Mouse (Mus musculus) MEL (cell line): ENCODE results near the gene Me1. TPM values are rescaled to one million over a fixed set of nuclear protein-coding genes. Genes with fewer than 3 reads are reported as not detected.

Source experiments
- DNase-seq: peaks from one replicate; pipeline ENCODE4 v3.0.0; 2011; ENCODE audit warnings: low read depth, low spot score
- H3K27ac ChIP-seq: 2 replicates; pipeline ENCODE4 v1.5.1; 2012; ENCODE audit warnings: low read depth, mild to moderate bottlenecking, control low read depth, low read length, moderate library complexity; ENCODE audit not compliant: control insufficient read depth
- H3K27me3 ChIP-seq, 2 experiments: fragments of 150-350 bp in 1 of 2; sonication (generic) in 1 of 2; 2 replicates each; pipeline ENCODE4 v1.6.1; 2012; ENCODE audit warnings: low read length in 2 of 2, mild to moderate bottlenecking in 2 of 2, improper control_type of control experiment in 1 of 2, moderate library complexity in 1 of 2; ENCODE audit not compliant: insufficient read depth in 2 of 2, control insufficient read depth in 1 of 2
- H3K36me3 ChIP-seq, 2 experiments: 2 replicates each; pipeline ENCODE4 v1.6.1; 2012 to 2014; ENCODE audit warnings: low read length in 2 of 2, improper control_type of control experiment in 1 of 2, inconsistent platforms in 1 of 2, mild to moderate bottlenecking in 1 of 2; ENCODE audit not compliant: insufficient read depth in 2 of 2, control insufficient read depth in 1 of 2
- H3K4me1 ChIP-seq, 2 experiments: fragments of 150-350 bp in 1 of 2; sonication (generic) in 1 of 2; 2 replicates each; pipeline ENCODE4 v1.6.1; 2012; ENCODE audit warnings: low read length in 2 of 2, improper control_type of control experiment in 1 of 2, mild to moderate bottlenecking in 1 of 2; ENCODE audit not compliant: insufficient read depth in 2 of 2, control insufficient read depth in 1 of 2
- H3K4me3 ChIP-seq, 2 experiments: fragments of 150-350 bp in 1 of 2; sonication (generic) in 1 of 2; 2 replicates each; pipeline ENCODE4 v1.5.1; 2012; ENCODE audit warnings: low read depth in 2 of 2, low read length in 2 of 2, mild to moderate bottlenecking in 2 of 2, moderate library complexity in 2 of 2, control low read depth in 1 of 2, improper control_type of control experiment in 1 of 2; ENCODE audit not compliant: control insufficient read depth in 1 of 2, insufficient read depth in 1 of 2
- H3K79me2 ChIP-seq: 2 replicates; pipeline ENCODE4 v1.6.1; 2012; ENCODE audit warnings: mild to moderate bottlenecking, low read length, moderate library complexity; ENCODE audit not compliant: control insufficient read depth, poor library complexity, insufficient read depth
- H3K9ac ChIP-seq: 2 replicates; pipeline ENCODE4 v1.6.1; 2012; ENCODE audit warnings: low read depth, mild to moderate bottlenecking, control low read depth, low read length, moderate library complexity; ENCODE audit not compliant: control insufficient read depth, poor library complexity, severe bottlenecking
- H3K9me3 ChIP-seq: fragments of 150-350 bp; sonication (generic); replicated peaks from 2 replicates; pipeline ENCODE4 v1.6.1; 2012; ENCODE audit warnings: mild to moderate bottlenecking, low read length, improper control_type of control experiment, moderate library complexity; ENCODE audit not compliant: insufficient read depth
- CHD1 ChIP-seq: IDR thresholded peaks from 2 replicates; pipeline ENCODE4 v1.6.1; 2012; ENCODE audit warnings: low read depth, mild to moderate bottlenecking, inconsistent platforms, low read length, improper control_type of control experiment
- CTCF ChIP-seq, 3 experiments: IDR thresholded peaks in 2 of 3; conservative IDR thresholded peaks in 1 of 3; 2 replicates each; pipeline ENCODE4 v1.5.1; 2011 to 2012; ENCODE audit warnings: low read length in 3 of 3, low read depth in 2 of 3, mild to moderate bottlenecking in 2 of 3, improper control_type of control experiment in 1 of 3, inconsistent platforms in 1 of 3, mixed read lengths in 1 of 3, moderate library complexity in 1 of 3; ENCODE audit not compliant: control insufficient read depth in 1 of 3, insufficient read depth in 1 of 3, poor library complexity in 1 of 3, severe bottlenecking in 1 of 3
- ELF1 ChIP-seq: IDR thresholded peaks from 2 replicates; pipeline ENCODE4 v1.6.1; 2014; ENCODE audit warnings: low read depth, mild to moderate bottlenecking, inconsistent platforms, low read length, improper control_type of control experiment, moderate library complexity
- EP300 ChIP-seq, 2 experiments: IDR thresholded peaks; 2 replicates each; pipeline ENCODE4 v1.6.1; 2011; ENCODE audit warnings: improper control_type of control experiment in 2 of 2, low read length in 2 of 2, low read depth in 1 of 2, mild to moderate bottlenecking in 1 of 2
- KAT2A ChIP-seq: conservative IDR thresholded peaks from 2 replicates; pipeline ENCODE4 v1.6.1; 2012; ENCODE audit warnings: low read depth, low read length, improper control_type of control experiment, inconsistent platforms
- MAFK ChIP-seq: IDR thresholded peaks from 2 replicates; pipeline ENCODE4 v1.6.1; 2011; ENCODE audit warnings: low read depth, mild to moderate bottlenecking, low read length, improper control_type of control experiment, borderline replicate concordance
- MAX ChIP-seq: IDR thresholded peaks from 2 replicates; pipeline ENCODE4 v1.6.1; 2011; ENCODE audit warnings: low read length, improper control_type of control experiment
- MAZ ChIP-seq: IDR thresholded peaks from 2 replicates; pipeline ENCODE4 v1.6.1; 2012; ENCODE audit warnings: low read depth, mild to moderate bottlenecking, inconsistent platforms, low read length, improper control_type of control experiment
- MYB ChIP-seq: IDR thresholded peaks from 2 replicates; pipeline ENCODE4 v1.6.1; 2011; ENCODE audit warnings: mild to moderate bottlenecking, low read depth, low read length, improper control_type of control experiment
- MYC ChIP-seq: IDR thresholded peaks from 2 replicates; pipeline ENCODE4 v1.6.1; 2011; ENCODE audit warnings: low read depth, mild to moderate bottlenecking, low read length, improper control_type of control experiment, moderate library complexity
- NRF1 ChIP-seq: IDR thresholded peaks from 2 replicates; pipeline ENCODE4 v1.6.1; 2014; ENCODE audit warnings: low read depth, mild to moderate bottlenecking, inconsistent platforms, low read length, improper control_type of control experiment, moderate library complexity; ENCODE audit not compliant: poor library complexity, insufficient read depth, severe bottlenecking
- SIN3A ChIP-seq: IDR thresholded peaks from 2 replicates; pipeline ENCODE4 v1.6.1; 2012; ENCODE audit warnings: low read length, improper control_type of control experiment, inconsistent platforms
- SMC3 ChIP-seq: IDR thresholded peaks from 2 replicates; pipeline ENCODE4 v1.6.1; 2011; ENCODE audit warnings: low read depth, low read length, improper control_type of control experiment
- TAL1 ChIP-seq: IDR thresholded peaks from 2 replicates; pipeline ENCODE4 v1.6.1; 2012; ENCODE audit warnings: mild to moderate bottlenecking, inconsistent platforms, low read length, moderate library complexity, mixed read lengths
- TBP ChIP-seq: IDR thresholded peaks from 2 replicates; pipeline ENCODE4 v1.8.0; 2011; ENCODE audit warnings: low read depth, low read length, improper control_type of control experiment
- TCF12 ChIP-seq: IDR thresholded peaks from 2 replicates; pipeline ENCODE4 v1.6.1; 2014; ENCODE audit warnings: low read depth, mild to moderate bottlenecking, inconsistent platforms, low read length, improper control_type of control experiment, moderate library complexity
- ZC3H11A ChIP-seq: IDR thresholded peaks from 2 replicates; pipeline ENCODE4 v1.6.1; 2012; ENCODE audit warnings: low read depth, mild to moderate bottlenecking, inconsistent platforms, low read length, improper control_type of control experiment
- ZNF384 ChIP-seq: IDR thresholded peaks from 2 replicates; pipeline ENCODE4 v1.6.1; 2012; ENCODE audit warnings: low read depth, mild to moderate bottlenecking, inconsistent platforms, low read length, improper control_type of control experiment
- polyA plus RNA-seq, 2 experiments: library from polyadenylated mRNA; stranded (reverse) in 1 of 2; unstranded in 1 of 2; fragments of >175 nt in 1 of 2; fragments of >200 nt in 1 of 2; gene quantifications; 2 replicates each; pipeline versions ENCODE4 v1.2.1 to v1.2.4; 2012; ENCODE audit warnings: low replicate concordance in 2 of 2, low read depth in 1 of 2; ENCODE audit not compliant: insufficient read length in 2 of 2, insufficient read depth in 1 of 2, missing spikeins in 1 of 2
- total RNA-seq: library from RNA; depleted of rRNA; stranded (reverse); fragments of 300-350 nt; gene quantifications from 2 replicates; pipeline ENCODE4 v1.2.3, GENCODE M21; 2012

Gene Me1
- total and polyA plus RNA-seq, 3 experiments: 7.1 to 123 (median 23.4) TPM

GRCm38 (mm10) chr9:86619341-86620139 lies 76.2 kb downstream of the Me1 start:
- no peak for DNase-seq
- Histone ChIP-seq H3K9me3 (no peaks in the 10 kb centered on the region), H3K27ac (no peak overlapping the region), H3K79me2 (no peaks in the 10 kb centered on the region), H3K4me3 (no peak overlapping the region), H3K36me3 (peaks cover 0 to 6% of the 10 kb centered on the region in 2 experiments; a peak in 2 of 4 replicates), H3K9ac (no peak overlapping the region), H3K4me1 (no peaks in the 10 kb centered on the region), H3K27me3 (no peaks in the 10 kb centered on the region)
- TF ChIP-seq MYB: no peak

GRCm38 (mm10) chr9:86617837-86618492 lies 77.8 kb downstream of the Me1 start:
- no peaks in the 10 kb centered on the region for H3K27me3 ChIP-seq
- no peak for DNase-seq
- no peaks in the 10 kb centered on the region for H3K4me1 ChIP-seq
- H3K36me3 ChIP-seq: peaks cover 0 to 10% of the 10 kb centered on the region in 2 experiments; a peak in 2 of 4 replicates
- no peak overlapping the region for H3K4me3 ChIP-seq
- H3K79me2 ChIP-seq: no peaks in the 10 kb centered on the region
- no peak overlapping the region for H3K27ac ChIP-seq
- H3K9me3 ChIP-seq: no peaks in the 10 kb centered on the region
- no peak overlapping the region for H3K9ac ChIP-seq
- TF ChIP-seq CHD1 (no peak), ELF1 (no peak), MAX (no peak), KAT2A (no peak), EP300 (IDR thresholded peaks at IDR 0.05; ENCODE audit: low read depth in 1 of 2, low read length in 2 of 2) (no peak), NRF1 (no peak), SIN3A (no peak)

GRCm38 (mm10) chr9:86615765-86616164 lies 80.0 kb downstream of the Me1 start:
- Histone ChIP-seq H3K9me3 (no peaks in the 10 kb centered on the region), H3K36me3 (peaks cover 0 to 10% of the 10 kb centered on the region in 2 experiments; a peak in 2 of 4 replicates), H3K4me3 (no peak overlapping the region), H3K27ac (no peak overlapping the region), H3K9ac (no peak overlapping the region), H3K27me3 (no peaks in the 10 kb centered on the region), H3K79me2 (no peaks in the 10 kb centered on the region), H3K4me1 (no peaks in the 10 kb centered on the region)
- TF ChIP-seq CTCF (IDR thresholded peaks at IDR 0.05 in 2 of 3, conservative IDR thresholded peaks at IDR 0.05 in 1 of 3; ENCODE audit: control insufficient read depth in 1 of 3, insufficient read depth in 1 of 3, low read depth in 2 of 3, low read length in 3 of 3, poor library complexity in 1 of 3, severe bottlenecking in 1 of 3) (no peak), TBP (no peak), MYC (no peak), TAL1 (no peak), MAFK (no peak), MAX (no peak), ZC3H11A (no peak), MAZ (no peak), TCF12 (no peak), SMC3 (no peak), ZNF384 (no peak)
- no peak for DNase-seq
